Mouse (Mus musculus): ENCODE data around the gene Deaf1.

The Deaf1 gene

GRCm38 (mm10) chr7:141327469-141328372 is at the start of gene Deaf1, which contains the start of gene Tmem80:
TSS of gene Deaf1 (minus strand) at chr7:141327690.
TSS of gene Tmem80 (plus strand) at chr7:141327739.
- in situ Hi-C loops (cut with MboI; ENCODE audit: unreplicated experiment in 2 of 2): no loop called here

DNA sequence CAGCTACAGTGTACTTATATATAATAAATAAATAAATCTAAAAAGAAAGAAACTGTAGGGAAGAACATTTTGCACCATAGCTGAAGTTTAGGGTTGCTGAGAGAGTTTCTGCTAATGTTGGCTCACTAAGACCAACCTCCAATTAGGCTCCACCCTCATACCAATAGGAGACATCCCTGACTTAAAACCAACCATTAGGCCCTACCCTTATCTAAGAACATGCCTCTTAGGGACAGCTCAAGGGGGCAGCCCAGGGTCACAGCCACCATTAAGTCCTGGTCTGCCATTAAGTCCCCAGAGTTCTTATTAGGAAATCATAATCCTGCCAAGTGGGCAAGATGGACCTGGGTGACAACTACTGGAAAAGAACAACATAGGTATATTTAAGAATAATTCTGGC is 46.9 kb upstream of the Deaf1 start:
- in situ Hi-C loops (cut with MboI; ENCODE audit: unreplicated experiment in 2 of 2): no loop called here

GRCm38 (mm10) chr7:141373611-141374010 is 46.1 kb upstream of the Deaf1 start:
- in situ Hi-C loops (cut with MboI; ENCODE audit: unreplicated experiment in 2 of 2): no loop called here

DNA sequence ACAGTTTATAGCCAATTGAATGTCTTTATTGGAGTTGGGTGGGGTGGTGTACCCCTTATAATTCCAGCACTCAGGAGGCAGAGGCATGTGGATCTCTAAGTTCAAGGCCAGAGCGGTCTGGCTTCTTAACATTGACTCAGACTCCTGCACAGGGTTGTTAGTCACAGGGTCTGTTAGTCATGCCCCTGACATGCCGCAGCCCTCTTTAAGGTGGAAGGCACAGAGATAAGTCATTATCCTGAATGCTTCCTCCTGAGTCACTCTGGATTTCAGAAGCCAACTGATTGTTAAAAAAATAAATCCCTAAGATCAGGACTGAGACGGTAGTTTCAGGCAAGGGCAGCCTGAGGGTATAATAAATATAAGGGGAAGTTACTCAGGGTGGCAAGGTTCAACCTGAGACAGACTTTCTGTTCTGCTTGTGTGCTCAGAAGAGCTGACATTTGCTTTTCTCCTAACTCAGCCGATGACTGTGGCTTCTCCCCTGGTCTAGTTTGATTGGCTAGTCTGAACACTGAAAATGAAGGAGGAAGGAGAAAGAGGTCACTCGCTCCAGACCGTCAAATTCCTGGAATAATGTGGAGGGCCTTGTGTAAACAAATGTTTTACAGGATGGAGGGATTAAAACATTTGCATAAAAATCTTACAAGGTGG is 44.6 kb upstream of the Deaf1 start:
- in situ Hi-C loops (cut with MboI; ENCODE audit: unreplicated experiment in 2 of 2): no loop called here

GRCm38 (mm10) chr7:141369918-141370317 is 42.4 kb upstream of the Deaf1 start:
- in situ Hi-C loops (cut with MboI; ENCODE audit: unreplicated experiment in 2 of 2): loop anchor here (10.0 kb wide), 4 partner anchors 105 to 525 kb away; partner anchors contain the start of genes Irf7 (in 1 of the 2), Odf3 (in 1 of the 2) and Scgb1c1 (in 1 of the 2)

DNA sequence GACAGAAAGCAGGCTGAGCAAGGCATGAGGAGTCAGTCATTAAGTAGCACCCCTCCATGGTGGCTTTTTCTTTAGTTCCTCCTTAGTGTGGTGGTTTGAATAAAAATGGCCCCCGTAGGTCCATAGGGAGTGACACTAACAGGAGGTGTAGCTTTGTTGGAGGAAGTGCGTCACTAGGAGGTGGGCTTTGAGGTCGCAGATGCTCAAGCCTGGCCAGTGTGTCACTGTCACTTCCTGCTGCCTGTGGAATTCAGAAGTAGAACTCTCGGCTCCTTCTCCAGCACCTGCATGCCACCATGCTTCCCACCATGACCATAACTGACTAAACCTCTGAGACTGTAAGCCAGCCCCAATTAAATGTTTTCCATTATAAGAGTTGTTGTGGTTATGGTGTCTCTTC is 39.9 kb upstream of the Deaf1 start:
- in situ Hi-C loops (cut with MboI; ENCODE audit: unreplicated experiment in 2 of 2): loop anchor here (10.0 kb wide), 4 partner anchors 103 to 523 kb away; partner anchors contain the start of genes Irf7 (in 1 of the 2), Odf3 (in 1 of the 2) and Scgb1c1 (in 1 of the 2)

DNA sequence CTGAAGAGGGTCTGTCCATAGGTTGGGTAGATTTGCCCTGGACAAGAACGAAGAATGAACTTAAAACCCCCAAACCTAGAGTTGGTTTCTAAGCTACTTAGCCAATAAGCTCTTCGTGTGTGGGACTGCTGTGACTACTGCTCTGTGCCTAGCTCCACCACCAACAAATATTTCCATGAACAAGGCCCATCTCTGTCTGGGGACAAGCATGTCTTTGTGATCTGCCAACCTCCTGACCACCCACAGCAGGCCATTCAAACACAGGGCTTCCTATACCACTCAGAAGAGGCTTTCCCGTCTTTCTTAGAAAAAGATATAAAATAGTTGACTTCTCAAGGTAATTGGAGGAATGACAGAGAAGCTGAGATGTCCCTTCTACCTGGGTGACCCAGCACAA is 37.6 kb upstream of the Deaf1 start:
- in situ Hi-C loops (cut with MboI; ENCODE audit: unreplicated experiment in 2 of 2): loop anchor here (10.0 kb wide), 4 partner anchors 100 to 520 kb away; partner anchors contain the start of genes Irf7 (in 1 of the 2), Odf3 (in 1 of the 2) and Scgb1c1 (in 1 of the 2)

GRCm38 (mm10) chr7:141364349-141365048 is 37.0 kb upstream of the Deaf1 start:
- in situ Hi-C loops (cut with MboI; ENCODE audit: unreplicated experiment in 2 of 2): loop anchor here (5.0 to 10.0 kb wide), 5 partner anchors 97 to 520 kb away; partner anchors contain the start of genes Irf7 (in 2 of the 2), Odf3 (in 1 of the 2) and Scgb1c1 (in 1 of the 2)

DNA sequence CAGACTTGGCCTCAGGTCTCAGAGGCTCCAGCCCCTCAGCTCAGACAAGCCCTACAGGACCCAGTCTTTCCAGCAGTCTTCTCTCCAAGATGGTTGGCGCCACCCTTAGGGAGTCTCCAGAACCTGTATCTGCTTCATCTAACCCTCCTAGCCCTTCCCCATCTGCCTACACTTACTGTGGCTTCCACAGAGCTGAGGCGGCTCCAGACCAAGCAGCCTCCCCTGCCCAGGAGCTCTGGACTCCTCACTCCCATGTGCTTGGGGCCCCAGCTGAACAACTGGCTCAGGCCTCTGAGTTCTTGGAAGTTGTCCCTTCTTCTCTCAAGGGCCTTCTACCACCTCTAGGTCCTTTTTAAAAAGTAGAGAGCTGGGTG is 36.2 kb upstream of the Deaf1 start:
- in situ Hi-C loops (cut with MboI; ENCODE audit: unreplicated experiment in 2 of 2): loop anchor here (5.0 to 10.0 kb wide), 5 partner anchors 96 to 519 kb away; partner anchors contain the start of genes Irf7 (in 2 of the 2), Odf3 (in 1 of the 2) and Scgb1c1 (in 1 of the 2)

GRCm38 (mm10) chr7:141363106-141363751 is 35.7 kb upstream of the Deaf1 start:
- in situ Hi-C loops (cut with MboI; ENCODE audit: unreplicated experiment in 2 of 2): loop anchor here (5.0 to 10.0 kb wide), 5 partner anchors 96 to 518 kb away; partner anchors contain the start of genes Irf7 (in 2 of the 2), Odf3 (in 1 of the 2) and Scgb1c1 (in 1 of the 2)

- in situ Hi-C loops (cut with MboI; ENCODE audit: unreplicated experiment in 2 of 2): loop anchor here (5.0 to 10.0 kb wide), 5 partner anchors 94 to 517 kb away; partner anchors contain the start of genes Irf7 (in 2 of the 2), Odf3 (in 1 of the 2) and Scgb1c1 (in 1 of the 2)
Observed at GRCm38 (mm10) chr7:141361510-141361909, 34.0 kb upstream of the Deaf1 start.

- in situ Hi-C loops (cut with MboI; ENCODE audit: unreplicated experiment in 2 of 2): no loop called here
Observed at GRCm38 (mm10) chr7:141356971-141357370, 29.5 kb upstream of the Deaf1 start.

GRCm38 (mm10) chr7:141355626-141356326 is 28.3 kb upstream of the Deaf1 start:
- in situ Hi-C loops (cut with MboI; ENCODE audit: unreplicated experiment in 2 of 2): no loop called here

- in situ Hi-C loops (cut with MboI; ENCODE audit: unreplicated experiment in 2 of 2): no loop called here
Observed at GRCm38 (mm10) chr7:141355051-141355450, 27.6 kb upstream of the Deaf1 start.

DNA sequence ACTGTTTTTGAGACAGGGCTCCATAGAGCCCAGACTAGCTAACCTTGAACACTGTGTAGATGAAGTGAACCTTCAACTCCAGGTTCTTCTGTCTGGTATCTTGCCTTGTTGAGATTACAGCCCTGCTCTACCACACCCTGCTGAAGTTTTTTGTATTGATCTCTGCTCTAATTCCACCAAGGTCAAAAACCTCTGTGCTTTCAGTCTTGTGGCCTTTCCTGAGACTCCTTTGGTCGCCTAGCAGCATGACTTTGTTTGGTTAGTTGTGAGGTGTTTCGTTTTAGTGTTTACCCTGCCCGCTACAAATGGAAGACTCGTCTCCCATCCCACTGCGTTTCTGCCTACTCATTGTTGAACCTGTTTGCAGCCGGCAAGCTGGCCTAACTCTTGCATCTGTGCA is 23.6 kb upstream of the Deaf1 start:
- in situ Hi-C loops (cut with MboI; ENCODE audit: unreplicated experiment in 2 of 2): no loop called here

DNA sequence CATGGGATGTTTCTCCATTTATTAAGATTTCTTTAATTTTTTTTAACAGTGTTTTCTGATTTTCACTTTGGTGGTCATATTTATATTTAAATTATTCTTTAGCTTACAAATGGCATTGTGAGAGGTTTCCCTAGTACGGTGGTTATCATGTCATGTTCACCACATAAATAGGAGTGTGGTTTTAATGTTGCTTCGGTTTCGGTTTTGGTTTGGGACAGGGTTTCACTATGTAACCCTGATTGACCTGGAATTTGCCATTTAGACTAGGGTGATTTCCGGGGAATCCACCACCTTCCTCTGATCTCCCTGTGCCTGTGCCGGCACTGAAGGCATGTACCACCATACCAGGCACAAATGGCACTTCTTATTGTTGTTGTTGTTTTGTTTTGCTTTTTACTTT is 17.3 kb upstream of the Deaf1 start:
- in situ Hi-C loops (cut with MboI; ENCODE audit: unreplicated experiment in 2 of 2): no loop called here

GRCm38 (mm10) chr7:141343696-141344095 is 16.2 kb upstream of the Deaf1 start:
- in situ Hi-C loops (cut with MboI; ENCODE audit: unreplicated experiment in 2 of 2): no loop called here

DNA sequence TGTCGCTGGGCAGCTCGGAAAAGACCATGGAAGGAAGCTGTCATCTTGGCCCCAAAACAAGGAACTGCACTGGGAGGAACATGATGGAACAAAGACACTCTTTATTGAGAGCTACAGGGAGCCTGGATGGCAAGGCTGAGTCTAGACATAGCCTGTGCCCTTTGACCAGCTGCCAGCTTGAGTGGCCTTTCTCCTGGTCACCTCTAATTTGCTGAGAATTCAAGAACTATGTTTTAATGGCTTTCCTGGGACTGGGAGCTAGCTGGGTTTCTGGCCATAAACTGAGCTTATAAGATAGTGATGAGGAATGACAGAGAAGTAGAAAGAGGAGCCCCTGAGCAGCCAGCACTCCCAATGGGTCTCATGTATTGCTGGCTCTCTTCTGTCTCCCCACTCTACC is 15.7 kb upstream of the Deaf1 start:
- in situ Hi-C loops (cut with MboI; ENCODE audit: unreplicated experiment in 2 of 2): no loop called here

DNA sequence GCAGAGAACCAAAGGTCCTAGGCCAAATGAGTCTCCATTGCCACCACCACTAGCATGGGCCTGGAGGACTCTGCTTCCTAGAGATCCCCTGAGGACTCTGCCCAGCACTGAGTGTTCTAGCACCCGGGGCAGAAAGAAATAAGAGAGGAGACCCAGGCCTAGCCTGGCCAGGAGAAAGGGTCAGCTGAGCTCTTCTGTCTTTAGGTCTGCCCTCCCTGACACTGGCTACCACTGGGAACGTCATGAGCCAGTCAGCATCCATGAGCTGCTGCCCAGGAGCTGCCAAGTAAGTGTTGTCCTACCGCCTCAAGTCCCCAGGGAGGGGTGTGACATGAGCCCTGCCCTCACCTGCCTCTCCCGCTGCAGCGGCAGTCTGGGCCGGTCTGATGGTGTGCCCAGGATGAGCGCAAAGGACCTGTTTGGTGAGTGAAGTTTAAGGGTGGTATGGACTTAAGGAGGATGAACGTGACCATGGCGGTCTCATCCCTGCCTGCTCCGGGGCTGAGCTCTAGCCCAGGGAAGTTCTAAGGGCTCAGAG is 14.3 kb upstream of the Deaf1 start:
- in situ Hi-C loops (cut with MboI; ENCODE audit: unreplicated experiment in 2 of 2): no loop called here

Measured in v-Abl transformed pro-B cells (cell line).